Mouse (Mus musculus) layer of hippocampus, postnatal 25 days (tissue): ENCODE results near the gene Ankrd17. TPM values are rescaled to one million over a fixed set of nuclear protein-coding genes. Genes with fewer than 3 reads are reported as not detected.
"Not testable (repeated sequence)": the region's sequence is repeated elsewhere in the genome, so short reads cannot be mapped to it uniquely, and the experiment has no call there.

Experiments
- DNase-seq, 2 experiments: peaks; one replicate each; pipeline ENCODE4 v3.0.0; 2022; ENCODE audit warnings: mixed read lengths in 2 of 2, low spot score in 1 of 2; ENCODE audit errors: extremely low spot score in 1 of 2
- total RNA-seq, 2 experiments: library from RNA; stranded (reverse); gene quantifications; 2 replicates each; pipeline ENCODE4 v1.2.3; 2021

Gene Ankrd17
- total RNA-seq, 2 experiments from 2014 or later, result 95.7 to 110 TPM

- peak; percentile 21 to 42 for DNase-seq
Observed at GRCm38 (mm10) chr5:90339129-90339952, 27.0 kb downstream of the Ankrd17 start.

DNA sequence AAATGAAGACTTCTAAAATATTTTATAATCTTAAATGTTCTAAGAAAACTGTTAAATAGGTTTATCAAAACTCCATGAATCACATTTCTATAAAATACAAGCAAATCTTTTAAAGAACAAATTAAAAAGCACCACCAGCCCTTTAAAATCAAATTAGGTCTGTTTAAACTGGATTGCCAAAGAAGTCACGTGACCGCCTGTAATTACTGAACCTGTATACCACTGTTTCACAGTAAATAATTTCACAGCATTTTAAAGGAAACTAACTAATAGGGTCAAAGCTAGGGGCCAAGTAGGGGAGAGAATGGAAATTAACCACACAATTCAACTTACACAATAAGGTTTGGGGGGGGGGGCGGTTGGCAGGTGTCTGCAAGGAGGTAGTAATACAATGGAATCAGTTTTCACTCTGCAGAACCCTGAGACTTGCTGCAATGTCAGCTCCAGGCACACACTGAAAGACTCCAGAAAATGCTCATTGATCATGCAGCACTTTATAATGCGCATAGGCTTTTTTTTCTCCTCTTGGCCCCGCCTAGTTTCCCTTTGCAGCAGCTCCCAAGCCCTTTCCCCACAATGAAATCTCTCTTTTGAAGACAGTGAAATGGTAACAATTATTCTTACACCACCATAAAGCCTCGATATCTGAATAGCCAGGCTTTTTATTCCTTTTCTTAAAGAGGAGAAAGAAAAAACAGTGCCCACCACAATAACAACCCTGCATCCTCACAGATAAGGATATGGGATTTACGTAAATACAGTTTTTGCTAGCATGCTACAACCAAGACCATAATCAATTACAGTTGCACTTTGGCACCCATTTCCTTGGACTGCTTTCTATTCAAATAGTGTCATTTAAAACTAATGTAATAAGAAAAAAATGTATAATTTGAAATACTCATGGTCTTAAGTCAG is 27.9 kb downstream of the Ankrd17 start:
- no peak for DNase-seq

- no peak for DNase-seq
Observed at GRCm38 (mm10) chr5:90332478-90332877, 33.9 kb downstream of the Ankrd17 start.

DNA sequence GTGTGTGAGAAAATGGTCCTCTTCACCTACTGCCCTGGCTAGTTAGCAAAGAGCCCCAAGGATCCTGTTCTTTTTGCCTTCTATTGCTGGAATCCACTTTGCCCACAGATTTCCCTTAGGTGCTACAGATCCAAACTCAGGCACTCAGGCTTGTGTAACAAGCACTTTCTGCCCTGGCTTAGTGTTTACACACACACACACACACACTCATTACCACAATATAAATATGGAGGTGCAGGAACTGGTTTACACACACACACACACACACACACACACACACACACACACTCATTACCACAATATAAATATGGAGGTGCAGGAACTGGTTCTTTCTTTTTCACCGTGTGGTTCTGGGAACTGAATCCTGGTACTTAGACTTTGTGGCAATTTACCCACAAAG is 35.3 kb downstream of the Ankrd17 start:
- DNase-seq, result no peak

DNA sequence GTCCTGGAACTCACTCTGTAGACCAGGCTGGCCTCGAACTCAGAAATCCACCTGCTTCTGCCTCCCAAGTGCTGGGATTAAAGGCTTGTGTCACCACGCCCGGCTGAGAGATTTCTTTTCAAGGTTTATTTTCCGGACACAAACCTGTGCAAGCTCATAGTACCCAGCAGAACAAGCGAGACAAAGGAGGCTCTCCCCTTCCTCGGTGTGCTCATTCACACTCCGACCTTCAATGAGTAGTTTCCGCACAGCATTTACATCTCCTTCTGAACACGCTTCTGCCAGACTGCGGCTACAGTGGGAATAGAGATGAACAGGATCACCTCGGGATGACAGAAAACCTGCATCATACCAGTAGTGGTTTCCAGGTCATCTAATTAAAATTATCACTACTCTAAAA is 68.0 kb downstream of the Ankrd17 start:
- DNase-seq, result no peak

- no peak for DNase-seq
Observed at GRCm38 (mm10) chr5:90289887-90290286, 76.5 kb downstream of the Ankrd17 start.

DNA sequence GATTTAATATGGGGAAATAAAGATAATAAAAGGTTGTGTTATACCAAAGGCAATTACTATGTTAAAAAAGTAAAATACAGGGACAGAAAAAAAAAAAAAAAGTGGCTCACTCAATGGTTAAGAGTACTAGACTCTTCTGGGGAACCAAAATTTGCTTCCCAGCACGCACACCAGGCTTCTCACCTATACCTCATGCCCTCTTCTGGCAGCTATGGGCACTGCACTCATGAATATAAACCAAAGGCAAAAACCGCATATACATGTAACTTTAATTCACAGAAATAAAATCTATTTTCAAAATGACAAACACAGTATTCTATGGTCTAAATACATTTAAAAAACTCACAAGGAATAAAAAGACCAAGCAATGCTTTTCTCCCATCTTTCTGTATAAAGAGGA is 79.8 kb downstream of the Ankrd17 start:
- peak in 1 of 2 experiments; percentile 35 for DNase-seq

GRCm38 (mm10) chr5:90280061-90280460 is 86.3 kb downstream of the Ankrd17 start:
- DNase-seq, result no peak

- no peak for DNase-seq
Observed at GRCm38 (mm10) chr5:90279418-90279817, 87.0 kb downstream of the Ankrd17 start.

GRCm38 (mm10) chr5:90277443-90277842 is 88.9 kb downstream of the Ankrd17 start:
- no peak for DNase-seq

DNA sequence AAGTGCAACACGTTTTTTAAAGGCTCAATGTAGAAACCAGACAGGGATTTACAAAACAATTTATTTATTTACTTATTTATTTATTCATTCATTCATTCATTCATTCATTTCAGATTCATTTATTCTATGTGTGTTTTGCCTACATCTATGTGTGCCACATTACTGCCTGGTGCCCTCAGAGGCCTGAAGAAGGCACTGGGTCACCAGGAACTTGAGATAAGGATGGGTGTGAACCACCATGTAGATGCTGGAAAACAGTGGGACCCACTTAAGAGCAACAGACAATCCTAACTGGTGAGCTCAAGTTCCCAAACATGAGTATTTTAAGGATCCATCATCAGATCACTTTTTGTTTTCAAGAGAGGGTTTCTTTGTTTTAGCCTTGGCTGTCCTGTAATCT is 91.6 kb downstream of the Ankrd17 start:
- DNase-seq, result no peak

DNA sequence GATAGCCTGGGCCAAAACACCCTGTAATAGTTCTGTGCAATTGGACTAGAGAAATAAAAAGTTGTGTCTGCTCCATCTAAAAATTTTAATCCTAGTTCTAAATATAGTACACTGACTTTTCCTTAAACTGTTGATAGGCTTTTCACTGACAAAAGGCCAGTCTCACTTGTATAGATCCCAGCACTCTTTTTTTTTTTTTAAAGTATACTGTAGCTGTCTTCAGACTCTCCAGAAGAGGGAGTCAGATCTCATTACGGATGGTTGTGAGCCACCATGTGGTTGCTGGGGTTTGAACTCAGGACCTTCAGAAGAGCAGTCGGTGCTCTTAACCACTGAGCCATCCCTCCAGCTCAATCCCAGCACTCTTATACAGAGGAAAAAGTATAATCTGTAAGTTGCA is 104.1 kb downstream of the Ankrd17 start:
- not testable (repeated sequence) for DNase-seq

DNA sequence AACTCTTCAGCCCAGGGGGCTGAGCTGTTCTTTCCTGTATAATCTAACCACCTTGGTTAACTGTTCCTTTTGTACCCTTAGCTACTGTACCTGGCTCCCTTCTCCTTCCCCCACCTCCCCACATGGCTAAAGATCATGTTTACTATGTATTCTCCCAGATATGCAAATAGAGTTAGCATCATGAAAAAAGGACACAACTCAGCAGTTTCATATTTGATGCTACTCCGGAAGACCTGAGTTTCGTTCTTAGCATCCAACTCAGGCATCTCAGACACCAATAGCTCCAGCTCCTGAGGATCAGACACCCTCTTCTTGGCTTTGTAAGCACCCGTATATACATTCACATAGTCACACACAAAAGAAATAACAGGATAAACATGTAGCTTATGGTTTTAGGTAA is 109.4 kb downstream of the Ankrd17 start:
- no peak for DNase-seq

DNA sequence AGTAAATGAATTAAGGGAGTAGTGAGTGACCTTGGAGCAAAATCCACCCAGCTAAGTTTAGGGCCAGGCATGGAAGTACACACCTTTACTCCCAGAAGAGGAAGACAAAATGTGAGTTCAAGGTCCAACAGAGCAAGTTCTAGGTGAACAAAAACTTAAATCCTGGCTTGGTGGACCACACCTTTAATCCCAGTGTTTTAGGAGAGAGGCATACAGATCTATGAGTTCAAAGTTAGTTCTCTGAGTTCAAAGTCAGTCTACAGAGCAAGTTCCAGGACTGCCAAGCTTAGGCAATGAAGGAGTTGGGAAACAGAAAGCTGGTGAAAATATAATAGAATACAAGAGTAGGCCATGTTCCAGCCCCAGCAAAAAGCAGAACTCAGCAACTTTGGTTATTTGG is 118.9 kb downstream of the Ankrd17 start:
- DNase-seq, result no peak

DNA sequence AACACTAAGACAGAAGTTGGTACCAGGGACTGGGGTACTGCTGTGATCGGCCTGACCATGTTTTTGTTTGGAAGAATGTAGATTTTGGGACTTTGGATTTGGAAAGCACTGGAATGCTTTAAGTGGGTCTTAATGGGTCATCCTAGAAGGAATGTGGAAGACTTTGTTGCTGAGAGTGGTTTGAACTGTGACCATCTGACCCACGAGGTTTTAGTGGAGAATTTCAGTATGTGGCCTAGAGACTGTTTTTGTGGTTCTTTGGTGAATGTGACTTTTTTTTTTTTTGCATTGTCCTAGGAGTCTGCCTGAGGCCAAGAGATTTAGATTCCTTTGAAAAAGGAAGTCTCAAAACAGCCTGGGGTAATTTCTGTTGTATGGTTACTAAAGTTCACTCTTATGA is 119.4 kb downstream of the Ankrd17 start:
- no peak for DNase-seq

DNA sequence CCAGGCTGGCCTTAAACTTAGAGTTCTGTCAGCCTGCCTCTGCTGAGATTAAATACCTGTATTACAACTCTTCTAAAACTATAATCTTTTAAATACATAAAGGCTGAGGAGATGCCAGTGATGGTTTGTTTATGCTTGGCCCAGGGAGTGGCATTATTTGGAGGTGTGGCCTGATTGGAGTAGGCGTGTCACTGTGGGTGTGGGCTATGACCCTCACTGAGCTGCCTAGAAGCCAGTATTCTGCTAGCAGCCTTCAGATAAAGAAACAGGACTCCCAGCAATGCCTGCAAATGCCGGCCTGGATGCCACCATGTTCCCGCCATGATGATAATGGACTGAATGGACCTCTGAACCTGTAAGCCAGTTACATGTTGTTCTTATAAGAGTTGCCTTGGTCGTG is 119.8 kb downstream of the Ankrd17 start:
- no peak for DNase-seq

DNA sequence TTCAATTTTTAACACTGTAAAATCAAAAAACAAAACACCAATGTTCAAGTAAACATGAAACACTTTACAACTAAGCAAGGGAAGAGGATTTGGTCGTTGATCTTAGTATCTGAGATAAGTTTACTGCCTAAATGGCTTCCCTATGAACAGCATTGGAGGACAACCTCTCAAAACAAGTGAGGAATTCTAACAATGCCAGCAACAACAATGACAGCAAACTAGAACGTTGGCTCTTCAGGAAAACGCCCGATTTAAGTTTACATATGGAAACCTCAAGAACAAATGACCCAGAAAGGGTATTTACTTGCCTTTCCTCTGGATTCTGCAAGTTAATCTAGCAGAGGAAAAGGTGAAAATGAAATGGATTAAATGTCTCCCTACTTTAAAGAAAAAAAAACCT is 121.0 kb downstream of the Ankrd17 start:
- no peak for DNase-seq

DNA sequence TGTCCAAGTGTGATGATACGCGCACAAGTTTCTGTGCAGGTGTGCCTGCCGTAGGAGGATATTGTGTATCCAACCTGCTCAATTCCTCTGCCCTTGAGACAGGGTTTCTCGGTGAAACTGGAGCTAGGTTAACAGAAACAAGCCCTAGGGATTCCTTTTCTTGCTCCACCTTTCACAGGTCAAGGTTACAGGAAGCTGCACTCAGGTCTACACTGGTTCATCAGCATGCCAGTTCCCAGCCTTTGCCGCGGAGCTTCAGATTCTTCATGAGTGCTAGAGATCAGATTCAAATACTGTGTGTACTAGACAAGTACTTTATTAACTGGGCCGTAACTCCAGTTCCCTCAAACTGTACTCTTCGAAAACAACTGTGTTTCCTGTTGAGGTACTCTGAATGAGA is 131.2 kb downstream of the Ankrd17 start:
- DNase-seq, result no peak

GRCm38 (mm10) chr5:90233305-90233704 is 133.1 kb downstream of the Ankrd17 start:
- DNase-seq, result no peak

DNA sequence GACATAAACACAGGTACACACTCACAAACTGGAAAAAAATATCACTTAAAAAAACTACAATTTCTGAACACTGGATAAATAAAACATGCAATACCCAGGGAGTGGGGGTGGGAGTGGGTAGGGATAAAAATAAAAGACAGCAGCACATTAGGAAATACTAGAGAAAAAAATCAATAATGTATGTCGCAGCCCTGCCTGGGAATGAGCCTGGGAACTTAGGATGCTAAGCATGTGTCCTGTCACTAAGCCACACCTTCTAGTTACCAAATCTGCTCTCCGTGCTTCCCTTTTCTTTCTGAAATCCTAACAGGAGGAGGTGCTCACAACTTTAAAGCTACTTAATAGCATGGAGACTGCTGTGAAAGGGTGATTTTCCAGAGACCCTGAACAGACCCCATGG is 136.6 kb downstream of the Ankrd17 start:
- DNase-seq, result no peak

DNA sequence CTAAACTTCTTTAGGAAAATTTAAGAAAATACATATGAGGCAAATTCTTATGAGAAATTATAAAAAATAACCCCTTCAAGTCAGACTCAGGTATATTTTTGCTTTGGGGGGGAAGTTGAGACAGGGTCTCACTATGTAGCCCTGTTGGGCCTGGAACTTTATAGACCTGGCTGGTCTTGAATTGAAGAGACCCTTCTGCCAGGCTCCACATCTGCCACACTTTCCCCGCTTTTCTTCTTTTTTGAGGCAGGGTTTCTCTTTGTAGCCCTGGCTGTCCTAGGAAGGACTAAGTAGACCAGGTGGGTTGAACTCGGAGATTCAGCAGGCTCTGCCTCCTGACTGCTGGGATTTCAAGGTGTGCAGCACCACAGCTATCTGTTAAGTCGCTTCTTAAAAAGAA is 139.7 kb downstream of the Ankrd17 start:
- DNase-seq, result no peak

DNA sequence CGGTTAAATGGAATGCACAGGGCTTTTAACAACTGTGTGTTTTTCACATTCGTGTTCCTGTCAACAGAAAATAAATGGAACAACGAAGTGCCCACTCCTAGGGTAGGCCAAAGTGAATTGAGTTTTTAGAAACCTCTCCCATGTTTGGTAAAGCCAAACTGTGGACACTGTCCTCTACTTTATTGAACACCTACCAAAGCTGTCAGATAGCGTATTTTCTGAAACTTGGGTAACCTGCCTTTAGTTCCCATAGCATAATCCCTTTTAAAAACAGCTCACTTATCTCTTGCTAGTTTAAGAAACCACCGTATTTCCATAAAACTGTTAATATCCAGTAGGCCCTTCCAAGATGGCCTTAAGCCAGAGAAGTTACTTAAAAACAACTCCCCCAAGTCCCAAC is 141.6 kb downstream of the Ankrd17 start:
- no peak for DNase-seq
